Mouse (Mus musculus) cerebellum, adult 9-11 months (tissue): ENCODE results near the gene Olfr776.
"Not testable (repeated sequence)": the region's sequence is repeated elsewhere in the genome, so short reads cannot be mapped to it uniquely, and the experiment has no call there.

Experiments
- DNase-seq: peaks from one replicate; pipeline ENCODE4 v3.0.0; 2022

Gene Olfr776

GRCm38 (mm10) chr10:129258827-129259226 is at the start of gene Olfr776:
Olfr776 (plus strand) TSS chr10:129259127.
- no peak for DNase-seq

DNA sequence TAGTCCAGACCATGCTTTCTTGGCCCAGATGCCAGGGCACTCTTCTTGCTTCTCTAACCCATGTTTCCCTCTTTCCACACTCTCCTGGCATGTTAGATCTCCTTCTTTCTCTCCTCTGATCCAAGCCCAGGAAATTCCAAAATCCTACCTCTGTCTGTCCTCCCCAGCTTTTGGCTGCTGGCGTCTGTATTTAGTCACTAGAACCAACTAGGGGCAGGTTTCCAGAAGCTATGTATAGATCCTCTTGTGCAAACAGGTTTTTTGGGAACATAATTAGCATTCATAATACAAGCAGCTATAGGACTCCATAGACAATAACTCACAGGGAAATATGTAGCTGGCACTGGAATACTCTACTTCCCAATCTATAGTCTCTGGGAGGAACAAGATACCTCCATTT is 28.2 kb upstream of the Olfr776 start:
- DNase-seq = no peak

GRCm38 (mm10) chr10:129235904-129236303 is 23.0 kb upstream of the Olfr776 start, which contains the start of gene Olfr774:
Olfr774 (plus strand) TSS chr10:129236204.
- DNase-seq = no peak

DNA sequence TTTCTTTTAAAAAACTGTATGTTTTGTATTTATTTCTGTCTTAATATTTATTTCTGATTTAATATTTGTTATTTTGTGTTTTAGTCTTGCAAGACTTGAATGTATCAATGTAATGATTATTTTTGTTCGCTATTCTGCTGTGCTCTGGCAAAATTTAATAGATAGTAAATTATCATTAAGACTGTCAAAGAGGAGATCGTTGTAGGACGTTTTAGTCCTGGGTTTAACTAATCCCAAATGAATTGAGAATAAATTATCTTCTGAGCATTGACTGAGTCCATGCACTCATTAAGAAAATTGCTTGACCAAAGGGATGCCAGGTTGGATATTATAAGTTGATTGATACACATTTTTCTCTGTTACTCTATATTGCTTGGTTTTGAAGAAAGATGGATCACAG is 10.8 kb upstream of the Olfr776 start, which contains the start of gene Olfr775:
Gene Olfr775, plus strand, starts transcription at position 301 of the 400 bp plus-strand sequence.
- DNase-seq = no peak

DNA sequence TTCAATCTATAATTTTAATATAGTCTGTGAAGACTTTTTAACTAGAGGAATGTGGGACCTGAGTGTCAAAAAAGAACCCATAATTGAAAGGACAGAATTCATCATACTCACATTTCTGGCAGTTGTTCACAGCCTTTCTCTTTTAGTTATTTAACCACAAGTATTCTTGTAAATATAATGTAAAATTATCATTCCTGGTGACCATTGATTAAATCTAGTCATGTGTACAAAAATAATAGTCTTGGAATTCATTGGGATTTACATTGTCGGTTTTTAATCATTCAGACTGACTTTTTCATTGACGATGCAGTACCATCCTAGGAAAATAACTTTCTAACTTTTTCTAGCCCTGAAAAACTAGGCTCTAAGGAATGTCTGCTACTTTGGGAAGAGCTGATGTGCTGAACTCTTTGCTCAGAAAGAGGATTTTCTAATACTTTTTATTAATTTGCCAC is 12.2 kb downstream of the Olfr776 start, which contains the start of gene Olfr777:
Gene Olfr777, minus strand, starts transcription at position 405 of the 455 bp plus-strand sequence.
- no peak for DNase-seq

GRCm38 (mm10) chr10:129312973-129313372 is 54.0 kb downstream of the Olfr776 start:
- not testable (repeated sequence) for DNase-seq

DNA sequence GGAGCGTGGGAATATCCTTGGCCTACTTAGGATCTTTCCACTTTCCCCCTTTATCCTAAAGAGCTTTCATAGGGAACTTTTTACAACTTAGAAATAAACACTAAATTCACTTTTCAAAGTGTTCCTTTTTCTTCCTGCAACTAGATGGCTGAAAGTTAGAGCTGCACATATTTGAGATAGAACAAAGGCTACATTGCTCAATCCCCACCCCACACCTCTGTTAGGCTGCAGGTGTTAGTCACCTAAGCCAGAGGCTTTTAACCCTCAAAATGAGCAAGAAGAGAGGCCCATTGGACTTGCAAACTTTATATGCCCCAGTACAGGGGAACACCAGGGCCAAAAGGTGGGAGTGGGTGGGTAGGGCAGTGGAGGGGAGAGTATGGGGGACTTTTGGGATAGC is 54.6 kb downstream of the Olfr776 start:
- not testable (repeated sequence) for DNase-seq
